Mouse (Mus musculus) forebrain, postnatal 0 days (tissue): Measurements from ENCODE around the gene Cyp4a14. TPM values are rescaled to one million over a fixed set of nuclear protein-coding genes. Genes with fewer than 3 reads are reported as not detected.
"Not testable (repeated sequence)": the region's sequence is repeated elsewhere in the genome, so short reads cannot be mapped to it uniquely, and the experiment has no call there.

ENCODE experiments used
- ATAC-seq: fragments of 200-750 bp; cut with Nextera tagmentation; 2 replicates; pipeline ENCODE4 v1.8.0; 2017; ENCODE audit warnings: mild to moderate bottlenecking, moderate library complexity
- DNase-seq: peaks from one replicate; pipeline ENCODE4 v3.0.0-alpha.2; 2015
- H3K27ac ChIP-seq: fragments of 300-500 bp; sonication (generic); 2 replicates; pipeline ENCODE4 v1.5.1; 2014; ENCODE audit warnings: low read depth, mild to moderate bottlenecking, antibody characterized with exemption, low read length, moderate library complexity, mixed read lengths
- H3K27me3 ChIP-seq: fragments of 300-500 bp; sonication (generic); 2 replicates; pipeline ENCODE4 v1.6.1; 2014; ENCODE audit warnings: mild to moderate bottlenecking, low read length, mixed read lengths; ENCODE audit not compliant: insufficient read depth
- H3K36me3 ChIP-seq: fragments of 300-500 bp; sonication (generic); 2 replicates; pipeline ENCODE4 v1.6.1; 2014; ENCODE audit warnings: mild to moderate bottlenecking, moderate library complexity; ENCODE audit not compliant: insufficient read depth
- H3K4me1 ChIP-seq: fragments of 300-500 bp; sonication (generic); 2 replicates; pipeline ENCODE4 v1.6.1; 2014; ENCODE audit warnings: antibody characterized with exemption; ENCODE audit not compliant: insufficient read depth
- H3K4me2 ChIP-seq: fragments of 300-500 bp; sonication (generic); 2 replicates; pipeline ENCODE4 v1.6.1; 2014; ENCODE audit warnings: low read depth, mild to moderate bottlenecking, moderate library complexity
- H3K4me3 ChIP-seq: fragments of 300-500 bp; sonication (generic); 2 replicates; pipeline ENCODE4 v1.5.1; 2014; ENCODE audit warnings: low read depth, low read length, mixed read lengths
- H3K9ac ChIP-seq: fragments of 300-500 bp; sonication (generic); 2 replicates; pipeline ENCODE4 v1.6.1; 2014; ENCODE audit warnings: mild to moderate bottlenecking
- H3K9me3 ChIP-seq: fragments of 300-500 bp; sonication (generic); 2 replicates; pipeline ENCODE4 v1.6.1; 2016; ENCODE audit warnings: low read length
- CTCF ChIP-seq: sonication (generic); IDR thresholded peaks from 2 replicates; pipeline ENCODE4 v1.5.1; 2016; ENCODE audit warnings: antibody characterized with exemption, control low read depth, low read depth
- WGBS: fragments of 180-500 bp; shearing (Covaris S2); extraction: QIAGEN DNeasy Blood & Tissue Kit; methylation state at CpG from one replicate; pipeline ENCODE4 v1.1.7; 2014; 5-methylcytosine and 5-hydroxymethylcytosine counted together
- polyA plus RNA-seq: library from polyadenylated mRNA; unstranded; fragments of >200 nt; fragmentation: Nextera tagmentation; extraction: Ambion mirVana; gene quantifications from 2 replicates; pipeline ENCODE4 v1.2.1, GENCODE M21; 2015
- total RNA-seq: library from RNA; depleted of rRNA; stranded (reverse); fragments of >200 nt; gene quantifications from 2 replicates; pipeline ENCODE4 v1.2.3, GENCODE M21; 2014; rRNA removed

Gene Cyp4a14
- total RNA-seq: not detected in 2 replicates
- not detected in 2 replicates for polyA plus RNA-seq

DNA sequence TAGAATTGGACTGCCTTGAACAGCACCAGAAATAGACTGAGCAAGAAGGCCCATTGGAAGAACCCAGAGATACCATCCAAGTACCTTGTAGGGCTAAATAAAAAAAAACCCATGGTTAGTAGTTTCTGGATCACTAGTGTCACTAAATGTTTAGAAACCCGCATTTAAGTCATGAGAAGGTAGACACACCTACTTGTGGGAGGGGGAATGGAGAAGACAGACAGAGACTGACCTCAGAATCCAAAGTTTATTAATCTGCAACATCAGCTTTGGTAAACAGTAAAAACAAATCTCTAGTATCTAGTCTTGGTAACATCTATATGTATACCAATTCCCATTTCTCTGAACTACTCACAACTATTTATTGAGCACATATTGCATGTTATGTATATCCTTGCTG is at the start of gene Cyp4a14:
TSS of gene Cyp4a14 (minus strand) at position 142 of the 400 bp plus-strand sequence.
- ATAC-seq: no peak
- WGBS: 84% methylated on average over 1 of the region's 1 CpGs
- Histone ChIP-seq H3K9me3 (no peaks in the 10 kb centered on the region), H3K36me3 (no peaks in the 10 kb centered on the region), H3K27ac (no peak within 1 kb of the TSS), H3K4me1 (no peaks in the 10 kb centered on the region), H3K9ac (no peak within 1 kb of the TSS), H3K4me3 (no peak within 1 kb of the TSS), H3K4me2 (no peak within 1 kb of the TSS), H3K27me3 (no peaks in the 10 kb centered on the region)
- no peak for TF ChIP-seq CTCF
- DNase-seq: no peak

DNA sequence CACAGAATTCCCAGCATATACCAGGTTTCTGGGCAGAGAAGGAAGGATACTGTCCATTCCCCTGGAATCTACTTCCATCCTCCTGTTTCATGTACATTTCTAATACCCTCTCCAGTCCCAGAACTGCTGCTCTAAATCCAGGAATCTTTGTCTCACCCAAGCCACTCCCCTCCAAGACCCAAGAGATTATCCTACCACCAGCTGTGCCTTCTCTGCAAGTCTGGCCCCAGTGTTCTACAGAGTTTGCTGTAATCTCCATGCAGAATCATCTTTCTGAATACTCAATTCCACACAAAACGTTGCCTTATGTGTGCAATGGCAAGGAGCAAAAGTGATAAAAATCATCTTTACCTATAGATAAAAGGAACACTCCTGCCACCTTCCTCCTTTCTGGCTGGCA is 49.2 kb upstream of the Cyp4a14 start:
- Histone ChIP-seq H3K27me3 (no peaks in the 10 kb centered on the region), H3K4me1 (no peaks in the 10 kb centered on the region), H3K9me3 (no peaks in the 10 kb centered on the region), H3K4me3 (no peak overlapping the region), H3K4me2 (no peak overlapping the region), H3K36me3 (no peaks in the 10 kb centered on the region), H3K27ac (no peak overlapping the region), H3K9ac (no peak overlapping the region)
- 46% methylated on average over 1 of the region's 1 CpGs for WGBS
- no peak for TF ChIP-seq CTCF
- no peak for ATAC-seq
- no peak for DNase-seq

DNA sequence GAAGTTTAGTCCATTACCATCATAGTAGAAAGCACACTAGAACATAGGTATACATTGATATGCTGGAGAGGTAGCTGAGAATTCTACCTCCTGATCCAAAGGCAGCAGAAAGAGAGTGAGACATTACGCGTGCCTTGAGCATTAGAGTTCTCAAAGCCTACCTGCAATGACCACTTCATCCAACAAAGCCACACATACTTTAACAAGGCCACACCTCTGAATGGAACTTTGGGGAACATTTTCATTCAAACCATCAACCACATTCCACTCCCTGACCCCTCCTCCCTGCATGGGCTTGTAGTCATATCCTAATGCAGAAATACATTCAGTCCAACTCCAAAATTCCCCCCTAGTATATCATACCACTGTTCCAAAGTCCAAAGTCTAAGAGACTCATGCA is 25.8 kb upstream of the Cyp4a14 start:
- H3K9ac ChIP-seq: no peak overlapping the region
- no peaks in the 10 kb centered on the region for H3K27me3 ChIP-seq
- no peak for TF ChIP-seq CTCF
- ATAC-seq (no peak), DNase-seq (no peak)
- no peaks in the 10 kb centered on the region for H3K9me3 ChIP-seq
- H3K4me2 ChIP-seq: no peak overlapping the region
- H3K27ac ChIP-seq: no peak overlapping the region
- no peak overlapping the region for H3K4me3 ChIP-seq
- 98% methylated on average over 2 of the region's 2 CpGs for WGBS
- H3K4me1 ChIP-seq: no peaks in the 10 kb centered on the region
- no peaks in the 10 kb centered on the region for H3K36me3 ChIP-seq

DNA sequence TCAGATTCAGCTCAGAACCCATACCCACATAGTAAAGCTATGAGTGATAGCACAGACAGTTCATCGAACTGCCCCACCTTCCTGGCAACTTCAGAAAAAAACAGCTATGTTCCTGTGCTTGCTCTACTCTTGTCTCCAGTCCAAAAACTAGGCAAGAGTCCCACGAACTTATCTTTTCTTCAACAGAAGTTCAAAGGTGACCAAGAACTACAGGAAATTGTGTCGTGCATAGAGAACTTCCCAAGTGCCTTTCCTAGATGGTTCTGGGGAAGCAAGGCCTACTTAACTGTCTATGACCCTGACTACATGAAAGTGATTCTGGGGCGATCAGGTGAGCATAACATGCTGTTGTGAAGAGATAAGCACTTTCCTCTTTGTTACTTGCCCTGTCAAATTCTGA is 23.5 kb upstream of the Cyp4a14 start:
- H3K36me3 ChIP-seq: no peaks in the 10 kb centered on the region
- no peaks in the 10 kb centered on the region for H3K9me3 ChIP-seq
- no peak overlapping the region for H3K27ac ChIP-seq
- DNase-seq: no peak
- TF ChIP-seq CTCF: no peak
- no peak for ATAC-seq
- no peaks in the 10 kb centered on the region for H3K4me1 ChIP-seq
- H3K9ac ChIP-seq: no peak overlapping the region
- no peaks in the 10 kb centered on the region for H3K27me3 ChIP-seq
- no peak overlapping the region for H3K4me3 ChIP-seq
- H3K4me2 ChIP-seq: no peak overlapping the region
- 77% methylated on average over 4 of the region's 4 CpGs for WGBS

DNA sequence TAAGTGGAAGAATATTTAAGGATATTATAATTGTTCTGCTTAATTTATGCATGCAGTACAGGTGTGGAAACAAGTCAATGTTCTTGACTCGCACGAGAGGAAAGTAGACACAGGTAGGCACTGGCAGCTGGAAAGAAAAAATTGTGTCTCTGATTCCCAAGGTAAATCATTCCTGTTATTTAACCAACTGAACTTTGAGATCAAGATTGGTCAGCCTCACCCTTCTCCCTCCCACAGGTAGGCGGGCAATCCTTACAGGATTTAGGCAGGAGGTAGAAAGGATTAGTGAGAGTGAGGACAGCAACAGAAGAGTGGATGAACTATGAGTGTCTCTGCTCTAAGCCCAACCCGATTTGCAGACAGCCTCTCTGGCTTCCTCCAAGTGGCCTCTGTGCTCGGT is 22.1 kb upstream of the Cyp4a14 start, which contains the start of gene Cyp4a10:
TSS of gene Cyp4a10 (plus strand) at position 265 of the 400 bp plus-strand sequence.
- 92% methylated on average over 5 of the region's 5 CpGs for WGBS
- H3K4me3 ChIP-seq, DNase-seq, H3K4me2 ChIP-seq, H3K36me3 ChIP-seq, H3K27ac ChIP-seq, H3K4me1 ChIP-seq, ATAC-seq, H3K9me3 ChIP-seq, H3K27me3 ChIP-seq, H3K9ac ChIP-seq: not testable (repeated sequence)

DNA sequence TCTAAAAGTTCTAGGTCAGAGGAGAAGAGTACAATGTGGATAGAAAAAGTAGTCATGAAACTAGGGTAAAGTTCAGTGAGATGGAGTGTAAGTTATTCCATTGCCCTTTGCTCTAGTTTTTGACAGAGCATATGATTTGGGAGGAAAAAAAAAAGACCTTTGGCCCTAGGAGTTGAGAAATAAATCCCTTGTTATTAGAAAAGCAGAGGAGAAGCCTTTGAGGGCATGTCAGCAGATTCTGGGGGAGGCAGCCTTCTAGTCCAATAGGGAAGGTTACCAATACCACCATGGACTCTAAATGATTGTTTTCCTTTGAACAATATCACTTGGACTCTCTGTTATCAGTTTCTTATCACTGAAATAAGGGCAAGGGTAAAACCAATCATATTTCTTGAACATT is 18.0 kb upstream of the Cyp4a14 start:
- not testable (repeated sequence) for H3K4me3 ChIP-seq, ATAC-seq, H3K9me3 ChIP-seq

DNA sequence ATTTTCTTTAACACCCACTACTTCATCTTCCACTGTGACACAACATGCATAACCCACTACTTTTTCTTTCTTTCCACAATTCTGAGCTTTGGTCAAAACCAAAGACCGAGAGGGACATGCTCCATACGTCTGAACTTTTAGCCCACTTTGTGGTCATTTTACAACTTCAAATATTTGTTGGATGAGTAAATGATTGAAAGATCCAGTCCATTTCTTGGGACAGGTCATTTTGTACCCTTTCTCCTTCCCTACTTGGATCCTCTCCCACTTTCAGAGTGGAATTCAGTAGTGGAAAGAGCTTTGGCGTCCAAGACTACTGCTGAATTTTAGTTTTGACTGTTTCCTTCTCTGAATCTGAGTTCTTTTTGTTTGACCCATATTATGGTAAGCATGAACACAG is 1.5 kb upstream of the Cyp4a14 start:
- Histone ChIP-seq H3K9ac (no peak overlapping the region), H3K9me3 (no peaks in the 10 kb centered on the region), H3K36me3 (no peaks in the 10 kb centered on the region), H3K27ac (no peak overlapping the region), H3K4me2 (no peak overlapping the region), H3K27me3 (no peaks in the 10 kb centered on the region), H3K4me3 (no peak overlapping the region), H3K4me1 (no peaks in the 10 kb centered on the region)
- WGBS: 89% methylated on average over 3 of the region's 3 CpGs
- ATAC-seq (no peak), DNase-seq (no peak)
- TF ChIP-seq CTCF: no peak

More for the DNA sequence above, 18.0 kb upstream of the Cyp4a14 start:
- H3K27ac ChIP-seq, H3K36me3 ChIP-seq, H3K4me2 ChIP-seq, H3K4me1 ChIP-seq, H3K9ac ChIP-seq, DNase-seq, H3K27me3 ChIP-seq: not testable (repeated sequence)
